Mouse (Mus musculus): ENCODE results near the gene Eno3. TPM values are rescaled to one million over a fixed set of nuclear protein-coding genes. Genes with fewer than 3 reads are reported as not detected.
A peak's percentile ranks its signal among the peaks of the same experiment; 100 is the strongest.

The Eno3 gene
- polyA plus RNA-seq, 1 experiment from 2014 or later, result 8.7 TPM

DNA sequence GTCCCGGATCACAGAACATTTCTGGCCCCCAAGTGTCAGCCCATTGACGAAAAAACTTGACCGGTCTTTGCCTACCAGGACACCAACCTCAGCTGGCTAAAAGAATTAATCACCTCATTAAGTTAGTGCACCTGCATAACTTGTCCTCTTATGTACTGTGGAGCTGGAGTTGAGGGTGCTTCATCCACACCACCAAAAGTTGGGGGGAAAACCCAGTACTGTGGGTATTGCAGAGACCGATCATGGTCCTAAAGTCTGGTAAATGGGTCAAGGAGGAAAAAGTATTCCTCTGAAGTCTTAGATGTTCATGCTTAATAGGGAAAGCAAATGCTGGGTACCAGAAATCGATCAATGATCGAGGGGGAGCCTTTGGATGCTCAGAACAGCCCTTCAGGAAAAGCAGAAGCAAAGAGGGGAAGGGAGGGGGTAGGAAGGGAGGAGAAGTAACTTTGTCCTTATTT is 4.1 kb upstream of the Eno3 start:
- Histone ChIP-seq H3K4me2 (ENCODE audit: low read length) (peak overlapping the region; percentile 86), H3K27ac (replicated peaks; ENCODE audit: low read depth, low read length) (peak overlapping the region; percentile 96; the same call in 1 of the 2 replicates), H3K4me1 (ENCODE audit: control insufficient read depth, insufficient read depth, low read length) (peaks cover 41% of the 10 kb centered on the region), H3K9ac (replicated peaks; ENCODE audit: low read length) (peak overlapping the region; percentile 97), H3K4me3 (replicated peaks; ENCODE audit: low read depth, low read length) (peak overlapping the region; percentile 99), H3K9me3 (ENCODE audit: control insufficient read depth, low read length) (no peaks in the 10 kb centered on the region), H3K36me3 (ENCODE audit: control insufficient read depth, insufficient read depth, low read length) (peaks cover 43% of the 10 kb centered on the region), H3K27me3 (ENCODE audit: control insufficient read depth, insufficient read depth, low read length) (no peaks in the 10 kb centered on the region)
- DNase-seq (no peak), ATAC-seq (ENCODE audit: low FRiP score, low TSS enrichment) (no peak; the same call in 1 of the 2 replicates)
- WGBS, result 68% methylated on average over 6 of the region's 6 CpGs

DNA sequence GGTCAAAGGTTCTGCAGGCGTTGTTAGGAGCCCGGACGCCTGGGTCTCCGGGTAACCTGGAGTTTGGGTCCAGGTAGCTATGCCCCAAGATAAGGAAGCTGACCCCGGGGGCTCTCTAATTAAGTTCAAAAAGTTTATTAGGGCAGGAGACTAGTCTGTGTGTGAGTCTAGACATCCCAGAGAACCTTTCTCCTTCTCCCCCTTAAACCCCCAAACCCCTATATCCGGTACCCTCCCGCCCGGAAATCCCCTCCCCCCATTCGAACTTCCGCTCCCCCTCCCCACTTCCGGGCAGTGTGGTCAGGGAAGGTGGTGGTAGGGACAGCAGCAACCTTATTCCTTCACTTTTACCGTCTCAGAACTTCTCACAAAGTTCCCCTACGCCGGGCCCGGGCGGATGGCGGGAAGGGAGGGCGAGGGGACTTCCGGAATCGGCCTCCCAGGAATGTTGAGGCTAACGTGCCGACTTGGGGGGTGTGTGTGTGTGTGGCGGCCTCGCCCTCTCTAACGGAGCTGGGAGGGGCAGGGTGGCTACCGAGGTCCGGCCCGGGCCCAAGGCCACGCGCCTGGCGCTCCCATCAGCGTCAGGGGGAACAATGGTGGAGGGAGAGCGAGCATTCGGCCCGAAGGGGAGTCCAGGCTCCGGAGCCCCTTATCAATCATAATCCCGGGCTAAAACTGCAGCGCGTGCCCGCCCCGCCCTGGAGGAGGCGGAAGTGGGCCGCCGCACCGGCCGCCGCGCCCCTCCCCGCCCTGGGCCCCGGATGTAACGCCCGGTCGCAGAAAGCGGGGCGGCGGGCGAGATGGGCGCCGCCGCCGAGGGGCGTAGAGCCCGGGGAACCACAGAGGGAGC is 3.4 kb upstream of the Eno3 start:
- Histone ChIP-seq H3K4me1 (ENCODE audit: control insufficient read depth, insufficient read depth, low read length) (peaks cover 35% of the 10 kb centered on the region), H3K36me3 (ENCODE audit: control insufficient read depth, insufficient read depth, low read length) (peaks cover 43% of the 10 kb centered on the region), H3K27ac (replicated peaks; ENCODE audit: low read depth, low read length) (peak overlapping the region; percentile 96), H3K4me2 (ENCODE audit: low read length) (peak overlapping the region; percentile 86), H3K27me3 (ENCODE audit: control insufficient read depth, insufficient read depth, low read length) (no peaks in the 10 kb centered on the region), H3K4me3 (replicated peaks; ENCODE audit: low read depth, low read length) (peak overlapping the region; percentile 99), H3K9ac (replicated peaks; ENCODE audit: low read length) (peak overlapping the region; percentile 97), H3K9me3 (ENCODE audit: control insufficient read depth, low read length) (no peaks in the 10 kb centered on the region)
- peak; percentile 82 for DNase-seq
- WGBS, result 2% methylated on average over 58 of the region's 63 CpGs
- peak; percentile 63 for ATAC-seq (ENCODE audit: low FRiP score, low TSS enrichment)

DNA sequence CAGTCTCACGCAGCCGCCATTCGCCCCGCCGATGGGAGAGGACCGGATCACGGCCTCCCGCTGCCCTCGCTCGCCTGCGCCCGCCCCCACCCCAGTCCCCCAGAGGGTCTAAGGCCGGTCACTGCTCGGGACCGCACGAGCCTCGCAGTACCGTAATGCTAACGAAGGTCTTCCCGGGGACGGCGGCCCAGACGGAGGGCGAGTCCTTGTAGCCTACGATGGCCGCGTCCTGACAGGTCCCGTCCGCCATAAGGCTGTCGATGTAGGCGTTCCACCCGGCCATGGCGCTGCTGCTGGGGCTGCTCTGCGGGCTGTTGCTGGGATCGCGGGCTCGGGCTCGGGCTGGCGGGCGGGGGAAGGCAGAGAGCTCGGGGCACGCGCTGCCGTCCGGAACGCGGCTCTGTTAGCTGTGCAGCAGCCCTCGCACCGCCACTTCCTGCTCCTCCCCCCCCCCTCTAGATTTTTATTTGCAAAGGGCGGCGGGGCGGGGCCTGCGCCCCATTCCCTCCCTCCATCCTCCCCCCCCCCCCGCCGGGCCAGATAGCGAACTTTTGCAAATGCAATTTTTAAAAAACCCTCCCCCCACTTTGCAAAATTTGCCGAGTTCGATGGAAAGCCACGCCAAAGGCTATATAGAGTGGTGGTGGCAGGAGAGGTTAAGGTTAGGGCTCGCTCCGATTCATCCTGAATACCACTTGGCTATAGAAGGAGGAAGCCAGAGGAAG is 2.6 kb upstream of the Eno3 start, which contains the start of gene Pfn1:
TSS of gene Pfn1 (minus strand) at position 447 of the 725 bp plus-strand sequence.
- peak within 1 kb of the TSS; percentile 96 for H3K27ac ChIP-seq (replicated peaks; ENCODE audit: low read depth, low read length)
- H3K9me3 ChIP-seq (ENCODE audit: control insufficient read depth, low read length), result no peaks in the 10 kb centered on the region
- peaks cover 28% of the 10 kb centered on the region for H3K4me1 ChIP-seq (ENCODE audit: control insufficient read depth, insufficient read depth, low read length)
- H3K4me3 ChIP-seq (replicated peaks; ENCODE audit: low read depth, low read length), result peak within 1 kb of the TSS; percentile 99
- H3K9ac ChIP-seq (replicated peaks; ENCODE audit: low read length), result peak within 1 kb of the TSS; percentile 97
- H3K4me2 ChIP-seq (ENCODE audit: low read length), result peak within 1 kb of the TSS; percentile 86
- H3K27me3 ChIP-seq (ENCODE audit: control insufficient read depth, insufficient read depth, low read length), result no peaks in the 10 kb centered on the region
- peak; percentile 57 for ATAC-seq (ENCODE audit: low FRiP score, low TSS enrichment)
- under 1% methylated on average over 61 of the region's 61 CpGs for WGBS
- H3K36me3 ChIP-seq (ENCODE audit: control insufficient read depth, insufficient read depth, low read length), result peaks cover 37% of the 10 kb centered on the region
- peak; percentile 90 for DNase-seq

DNA sequence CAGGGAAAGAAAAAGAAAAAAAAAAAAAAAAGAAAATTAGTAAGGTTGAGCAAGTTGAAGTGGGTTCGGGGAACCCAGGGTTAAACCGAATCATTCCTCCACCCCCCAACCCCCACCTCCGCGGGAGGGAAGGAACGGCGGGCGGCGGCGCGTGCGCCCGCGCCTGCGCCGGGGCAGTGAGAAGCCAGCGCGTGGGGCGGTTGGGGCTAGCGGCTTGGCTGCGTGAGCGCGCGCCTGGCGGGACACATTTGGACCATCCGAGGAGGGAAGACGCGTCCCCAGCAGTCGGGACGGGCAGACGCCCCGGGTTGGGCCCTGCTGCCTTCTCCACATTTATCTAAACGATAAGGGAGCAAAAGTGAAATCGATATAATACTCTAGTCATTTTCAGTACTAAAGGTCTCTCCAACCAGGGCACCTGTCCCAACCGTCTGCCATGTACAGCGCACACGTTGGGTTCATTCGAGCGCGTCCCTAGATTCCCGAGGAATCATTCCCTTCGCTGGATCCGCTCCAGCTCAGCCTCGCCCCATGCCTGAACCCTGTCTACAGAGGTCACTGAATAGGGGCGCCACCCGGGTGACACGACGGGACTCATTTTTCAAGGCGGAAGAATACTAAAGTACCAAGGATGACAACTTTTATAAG is 2.0 kb upstream of the Eno3 start:
- peak overlapping the region; percentile 99 for H3K4me3 ChIP-seq (replicated peaks; ENCODE audit: low read depth, low read length)
- under 1% methylated on average over 48 of the region's 48 CpGs for WGBS
- H3K4me2 ChIP-seq (ENCODE audit: low read length), result peak overlapping the region; percentile 86
- H3K4me1 ChIP-seq (ENCODE audit: control insufficient read depth, insufficient read depth, low read length), result peaks cover 28% of the 10 kb centered on the region
- H3K27ac ChIP-seq (replicated peaks; ENCODE audit: low read depth, low read length), result peak overlapping the region; percentile 96
- ATAC-seq (ENCODE audit: low FRiP score, low TSS enrichment) (peak; percentile 56), DNase-seq (peak; percentile 92)
- H3K27me3 ChIP-seq (ENCODE audit: control insufficient read depth, insufficient read depth, low read length), result no peaks in the 10 kb centered on the region
- no peaks in the 10 kb centered on the region for H3K9me3 ChIP-seq (ENCODE audit: control insufficient read depth, low read length)
- peaks cover 30% of the 10 kb centered on the region for H3K36me3 ChIP-seq (ENCODE audit: control insufficient read depth, insufficient read depth, low read length)
- H3K9ac ChIP-seq (replicated peaks; ENCODE audit: low read length), result peak overlapping the region; percentile 97

DNA sequence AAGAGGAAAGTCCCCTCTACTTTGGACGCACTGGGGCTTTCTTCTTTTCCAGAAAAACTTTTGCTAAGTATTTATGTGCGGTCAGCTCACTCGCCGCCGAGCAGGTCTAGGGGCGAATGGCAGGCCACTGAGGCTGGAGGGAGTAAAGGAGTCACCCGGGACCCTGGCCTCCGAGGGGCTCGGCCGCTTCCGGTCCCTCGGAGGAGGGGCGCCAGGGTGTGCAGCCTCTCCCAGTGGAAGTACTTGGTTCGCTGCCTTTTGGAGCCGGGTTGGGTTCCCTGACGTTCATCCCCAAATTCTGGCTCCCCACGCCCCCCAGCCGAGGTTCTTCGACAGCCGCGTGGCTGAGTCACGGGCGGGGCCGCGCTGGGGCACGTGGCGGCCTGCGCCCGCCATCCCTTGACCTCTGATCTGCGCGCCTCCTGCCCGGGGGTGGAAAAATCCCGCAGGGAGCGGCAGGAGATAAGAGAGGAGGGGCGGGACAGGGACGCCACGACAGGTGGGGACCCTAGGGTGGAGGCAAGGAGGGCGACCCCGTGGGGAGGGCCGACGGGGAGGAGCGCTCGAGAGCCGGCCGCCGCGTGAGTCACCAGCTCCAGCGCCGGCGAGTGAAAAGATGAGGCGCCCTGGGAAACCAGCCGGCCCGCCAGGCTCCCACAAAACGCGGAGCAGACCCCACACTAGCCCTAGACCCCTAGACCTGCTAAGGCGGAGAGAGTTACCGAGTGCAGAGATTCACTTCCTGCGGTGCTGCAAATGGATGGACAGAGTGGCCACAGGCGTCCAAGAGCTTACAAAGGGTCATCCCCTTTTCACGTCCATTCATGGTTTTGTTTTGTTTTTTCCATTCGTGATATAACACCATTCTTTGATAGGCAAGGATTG is 1.2 kb upstream of the Eno3 start:
- H3K4me1 ChIP-seq (ENCODE audit: control insufficient read depth, insufficient read depth, low read length), result peaks cover 28% of the 10 kb centered on the region
- peak overlapping the region; percentile 99 for H3K4me3 ChIP-seq (replicated peaks; ENCODE audit: low read depth, low read length)
- H3K9me3 ChIP-seq (ENCODE audit: control insufficient read depth, low read length), result no peaks in the 10 kb centered on the region
- H3K4me2 ChIP-seq (ENCODE audit: low read length), result peak overlapping the region; percentile 86
- H3K27me3 ChIP-seq (ENCODE audit: control insufficient read depth, insufficient read depth, low read length), result no peaks in the 10 kb centered on the region
- peak overlapping the region; percentile 97 for H3K9ac ChIP-seq (replicated peaks; ENCODE audit: low read length)
- under 1% methylated on average over 61 of the region's 61 CpGs for WGBS
- ATAC-seq (ENCODE audit: low FRiP score, low TSS enrichment) (no peak), DNase-seq (peak; percentile 57)
- peak overlapping the region; percentile 42; the same call in 1 of the 2 replicates for H3K27ac ChIP-seq (replicated peaks; ENCODE audit: low read depth, low read length)
- H3K36me3 ChIP-seq (ENCODE audit: control insufficient read depth, insufficient read depth, low read length), result peaks cover 26% of the 10 kb centered on the region

DNA sequence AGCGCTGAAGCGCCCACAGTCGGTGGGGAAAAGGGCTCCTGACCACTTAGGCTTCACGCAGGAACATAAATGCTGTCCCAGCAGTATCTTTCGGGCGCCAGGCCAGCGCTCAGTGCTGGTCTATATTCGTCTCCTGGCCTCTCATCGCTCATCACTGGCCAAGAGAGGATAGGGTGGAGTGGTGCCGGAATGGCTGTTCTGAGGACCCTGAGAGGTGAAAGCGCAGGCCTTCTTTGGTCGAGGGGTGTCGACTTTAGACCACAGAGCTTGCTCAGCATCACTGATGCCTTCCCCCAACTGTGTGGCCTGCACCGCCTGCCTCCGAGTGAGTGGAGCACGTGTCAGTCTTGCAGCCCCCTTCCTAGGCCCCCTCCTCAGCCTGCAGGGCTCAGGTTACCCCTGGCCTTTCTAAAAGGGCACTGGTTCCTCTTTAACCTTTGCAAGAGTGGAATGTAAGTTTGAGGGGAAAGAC is 510 bp upstream of the Eno3 start:
- H3K4me3 ChIP-seq (replicated peaks; ENCODE audit: low read depth, low read length), result peak overlapping the region; percentile 99
- H3K36me3 ChIP-seq (ENCODE audit: control insufficient read depth, insufficient read depth, low read length), result peaks cover 20% of the 10 kb centered on the region
- no peak for ATAC-seq (ENCODE audit: low FRiP score, low TSS enrichment)
- H3K4me2 ChIP-seq (ENCODE audit: low read length), result peak overlapping the region; percentile 86
- peak overlapping the region; percentile 97; the same call in 1 of the 2 replicates for H3K9ac ChIP-seq (replicated peaks; ENCODE audit: low read length)
- no peak overlapping the region for H3K27ac ChIP-seq (replicated peaks; ENCODE audit: low read depth, low read length)
- DNase-seq, result peak; percentile 32
- peaks cover 28% of the 10 kb centered on the region for H3K4me1 ChIP-seq (ENCODE audit: control insufficient read depth, insufficient read depth, low read length)
- H3K9me3 ChIP-seq (ENCODE audit: control insufficient read depth, low read length), result no peaks in the 10 kb centered on the region
- WGBS, result 3% methylated on average over 16 of the region's 16 CpGs
- H3K27me3 ChIP-seq (ENCODE audit: control insufficient read depth, insufficient read depth, low read length), result no peaks in the 10 kb centered on the region

DNA sequence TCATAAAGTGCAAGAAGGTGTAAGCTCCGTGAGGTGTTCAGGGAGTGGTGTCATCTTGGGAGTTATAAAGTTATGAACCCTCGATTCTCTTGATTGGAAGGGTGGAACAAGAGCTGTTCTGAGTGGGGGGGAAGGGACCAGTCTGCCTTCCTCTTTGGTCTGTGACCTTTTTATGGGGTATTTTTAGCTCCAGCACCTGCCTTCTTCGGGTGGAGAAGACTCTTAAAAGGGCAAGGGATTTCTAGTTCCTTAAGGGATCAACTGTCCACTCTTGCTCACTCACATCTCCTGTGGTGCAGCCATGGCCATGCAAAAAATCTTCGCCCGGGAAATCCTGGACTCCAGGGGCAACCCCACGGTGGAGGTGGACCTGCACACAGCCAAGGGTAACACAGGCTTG is 571 bp downstream of the Eno3 start:
- H3K27ac ChIP-seq (replicated peaks; ENCODE audit: low read depth, low read length), result no peak overlapping the region
- H3K27me3 ChIP-seq (ENCODE audit: control insufficient read depth, insufficient read depth, low read length), result no peaks in the 10 kb centered on the region
- H3K4me3 ChIP-seq (replicated peaks; ENCODE audit: low read depth, low read length), result no peak overlapping the region
- no peak overlapping the region for H3K4me2 ChIP-seq (ENCODE audit: low read length)
- WGBS, result 57% methylated on average over 6 of the region's 6 CpGs
- no peak overlapping the region for H3K9ac ChIP-seq (replicated peaks; ENCODE audit: low read length)
- H3K9me3 ChIP-seq (ENCODE audit: control insufficient read depth, low read length), result no peaks in the 10 kb centered on the region
- peaks cover 18% of the 10 kb centered on the region; the same call in 1 of the 2 replicates for H3K36me3 ChIP-seq (ENCODE audit: control insufficient read depth, insufficient read depth, low read length)
- DNase-seq, result no peak
- no peak for ATAC-seq (ENCODE audit: low FRiP score, low TSS enrichment)
- peaks cover 21% of the 10 kb centered on the region for H3K4me1 ChIP-seq (ENCODE audit: control insufficient read depth, insufficient read depth, low read length)
